Mouse (Mus musculus) heart, embryonic 14.5 days (tissue): Measurements from ENCODE around the gene A630001G21Rik. TPM values are rescaled to one million over a fixed set of nuclear protein-coding genes. Genes with fewer than 3 reads are reported as not detected.
A peak's percentile ranks its signal among the peaks of the same experiment; 100 is the strongest.

Experiments used
- ATAC-seq: fragments of 200-750 bp; cut with Nextera tagmentation; 2 replicates; pipeline ENCODE4 v1.8.0; 2017; ENCODE audit warnings: low read depth, moderate TSS enrichment; ENCODE audit not compliant: insufficient number of reproducible peaks, insufficient read depth, low FRiP score
- H3K27ac ChIP-seq, 2 experiments: fragments of 200-500 bp in 1 of 2; fragments of 300-500 bp in 1 of 2; sonication (generic) in 1 of 2; replicated peaks in 1 of 2; 2 replicates each; pipeline ENCODE4 v1.5.1; 2012 to 2014; ENCODE audit warnings: low read depth in 2 of 2, low read length in 2 of 2, control low read depth in 1 of 2, mild to moderate bottlenecking in 1 of 2, mixed read lengths in 1 of 2; ENCODE audit not compliant: control insufficient read depth in 1 of 2, insufficient read depth in 1 of 2
- H3K27me3 ChIP-seq: fragments of 300-500 bp; sonication (generic); 2 replicates; pipeline ENCODE4 v1.6.1; 2014; ENCODE audit warnings: mild to moderate bottlenecking, low read length, control low read depth; ENCODE audit not compliant: control insufficient read depth, insufficient read depth
- H3K36me3 ChIP-seq: fragments of 300-500 bp; sonication (generic); 2 replicates; pipeline ENCODE4 v1.6.1; 2014; ENCODE audit warnings: mild to moderate bottlenecking, control low read depth, low read length, mixed read lengths; ENCODE audit not compliant: control insufficient read depth, insufficient read depth
- H3K4me1 ChIP-seq, 2 experiments: fragments of 200-500 bp in 1 of 2; fragments of 300-500 bp in 1 of 2; sonication (generic) in 1 of 2; 2 replicates each; pipeline ENCODE4 v1.6.1; 2012 to 2014; ENCODE audit warnings: low read length in 2 of 2, control low read depth in 1 of 2, mixed read lengths in 1 of 2; ENCODE audit not compliant: control insufficient read depth in 2 of 2, insufficient read depth in 2 of 2
- H3K4me2 ChIP-seq: fragments of 300-500 bp; sonication (generic); 2 replicates; pipeline ENCODE4 v1.6.1; 2014; ENCODE audit warnings: mild to moderate bottlenecking, low read length
- H3K4me3 ChIP-seq, 2 experiments: fragments of 200-500 bp in 1 of 2; fragments of 300-500 bp in 1 of 2; sonication (generic) in 1 of 2; 2 replicates each; pipeline ENCODE4 v1.5.1; 2012 to 2014; ENCODE audit warnings: low read length in 2 of 2, mild to moderate bottlenecking in 2 of 2, control low read depth in 1 of 2, low read depth in 1 of 2, moderate library complexity in 1 of 2; ENCODE audit not compliant: control insufficient read depth in 1 of 2, insufficient read depth in 1 of 2
- H3K9ac ChIP-seq: fragments of 300-500 bp; sonication (generic); 2 replicates; pipeline ENCODE4 v1.6.1; 2014; ENCODE audit warnings: mild to moderate bottlenecking, low read length
- H3K9me3 ChIP-seq: fragments of 300-500 bp; sonication (generic); 2 replicates; pipeline ENCODE4 v1.6.1; 2016; ENCODE audit warnings: low read length, control low read depth; ENCODE audit not compliant: control insufficient read depth
- WGBS: fragments of 180-500 bp; shearing (Covaris S2); extraction: QIAGEN DNeasy Blood & Tissue Kit; methylation state at CpG from one replicate; pipeline ENCODE4 v1.1.7; 2014; 5-methylcytosine and 5-hydroxymethylcytosine counted together
- polyA plus RNA-seq: library from polyadenylated mRNA; unstranded; fragments of >200 nt; fragmentation: Nextera tagmentation; extraction: Ambion mirVana; gene quantifications from 2 replicates; pipeline ENCODE4 v1.2.1, GENCODE M21; 2014

The A630001G21Rik gene
- polyA plus RNA-seq, 1 experiment from 2014 or later: 1.4 TPM

DNA sequence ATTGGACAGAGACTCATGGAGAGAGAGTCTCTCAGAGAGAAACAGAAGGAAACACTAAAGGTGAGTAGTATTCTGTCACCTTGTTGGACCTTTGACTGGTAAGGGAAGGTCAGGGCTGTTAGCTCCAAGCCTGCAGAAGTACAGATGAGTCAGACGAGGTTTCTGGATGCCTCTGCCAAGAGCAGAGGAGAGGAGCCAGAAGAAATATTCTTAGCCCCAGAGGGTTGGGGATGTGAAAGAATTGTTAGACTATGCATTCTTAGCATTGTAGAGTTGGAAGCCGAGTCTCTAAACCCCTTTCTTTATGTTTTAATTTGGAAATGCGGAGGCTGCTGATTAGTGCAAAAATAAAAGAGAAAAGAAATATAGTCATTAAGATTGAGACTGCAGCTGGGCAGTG lies 6.5 kb downstream of the A630001G21Rik start:
- Histone ChIP-seq H3K4me1 (no peaks in the 10 kb centered on the region; a peak in 1 of 4 replicates), H3K27me3 (no peaks in the 10 kb centered on the region), H3K27ac (no peak overlapping the region), H3K9me3 (no peaks in the 10 kb centered on the region), H3K4me3 (no peak overlapping the region), H3K9ac (no peak overlapping the region), H3K4me2 (no peak overlapping the region), H3K36me3 (no peaks in the 10 kb centered on the region)
- WGBS: 55% methylated on average over 3 of the region's 3 CpGs
- no peak for ATAC-seq

DNA sequence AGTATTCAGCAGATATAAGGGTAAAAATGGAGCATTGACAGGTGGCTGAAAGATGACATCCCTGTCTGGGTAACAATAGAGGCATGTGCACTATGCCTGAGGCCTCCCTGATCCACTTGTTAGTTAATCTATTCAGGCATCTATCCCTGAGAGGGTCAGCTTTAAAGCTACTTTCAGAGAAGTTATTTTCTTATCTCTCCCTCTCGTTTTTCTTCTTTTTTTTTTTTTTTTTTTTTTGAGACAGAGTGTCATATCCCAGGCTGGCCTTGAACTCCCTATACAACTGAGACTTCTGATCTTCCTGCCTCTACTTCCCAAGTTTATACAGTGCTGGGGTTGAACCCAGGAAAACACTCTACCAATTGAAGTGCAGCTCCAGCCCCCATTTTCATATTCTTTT lies 10.7 kb downstream of the A630001G21Rik start:
- Histone ChIP-seq H3K36me3 (no peaks in the 10 kb centered on the region), H3K27me3 (no peaks in the 10 kb centered on the region), H3K27ac (no peak overlapping the region), H3K9me3 (no peaks in the 10 kb centered on the region), H3K9ac (no peak overlapping the region), H3K4me2 (no peak overlapping the region), H3K4me3 (no peak overlapping the region), H3K4me1 (no peaks in the 10 kb centered on the region)
- no peak for ATAC-seq
- 27% methylated on average over 1 of the region's 1 CpGs for WGBS

DNA sequence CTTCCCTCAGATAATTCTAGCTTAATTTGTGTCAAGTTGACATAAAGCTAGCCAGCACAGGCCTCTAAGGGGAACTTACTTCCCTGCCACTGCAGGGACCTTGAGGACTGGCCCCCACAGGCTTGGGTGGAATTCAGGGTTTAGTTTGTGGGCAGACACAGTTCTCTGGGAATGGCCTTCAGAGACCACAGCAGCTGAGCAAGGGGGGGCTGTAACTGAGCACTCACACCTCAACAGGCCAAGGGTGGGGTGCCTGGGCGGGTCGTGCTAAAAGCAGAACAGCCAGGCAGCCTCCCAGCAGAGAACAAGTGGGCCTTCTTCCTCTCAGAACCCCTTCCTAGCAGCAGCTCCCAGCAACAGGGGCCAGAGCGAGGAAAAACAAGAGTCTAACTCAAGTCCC lies 12.3 kb downstream of the A630001G21Rik start:
- no peaks in the 10 kb centered on the region for H3K27me3 ChIP-seq
- H3K27ac ChIP-seq: no peak overlapping the region
- H3K9me3 ChIP-seq: no peaks in the 10 kb centered on the region
- H3K9ac ChIP-seq: no peak overlapping the region
- no peaks in the 10 kb centered on the region for H3K36me3 ChIP-seq
- no peak overlapping the region for H3K4me2 ChIP-seq
- WGBS: 80% methylated on average over 3 of the region's 3 CpGs
- ATAC-seq: no peak
- H3K4me3 ChIP-seq: no peak overlapping the region
- H3K4me1 ChIP-seq: no peaks in the 10 kb centered on the region

DNA sequence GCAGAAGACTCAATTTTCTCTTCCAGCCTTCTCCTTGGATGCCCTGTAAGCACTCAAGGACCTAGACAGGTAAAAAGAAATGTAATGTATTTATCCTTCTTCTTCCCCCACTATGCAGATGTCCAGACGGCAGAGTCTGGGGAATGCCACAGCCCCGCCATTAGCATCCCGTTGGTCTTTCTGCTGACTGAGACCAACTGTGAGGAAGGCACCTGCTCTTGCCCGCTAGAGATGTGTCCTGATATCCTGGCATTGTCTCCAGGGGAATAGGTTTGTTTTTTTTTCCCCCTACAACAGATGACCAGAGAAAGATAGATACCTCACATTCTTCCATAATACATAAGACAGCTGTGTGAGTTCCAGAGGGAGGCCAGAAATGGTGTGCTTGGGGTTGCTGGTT lies 14.2 kb downstream of the A630001G21Rik start:
- H3K4me2 ChIP-seq: no peak overlapping the region
- no peaks in the 10 kb centered on the region for H3K27me3 ChIP-seq
- no peak overlapping the region for H3K27ac ChIP-seq
- H3K36me3 ChIP-seq: no peaks in the 10 kb centered on the region
- H3K4me3 ChIP-seq: no peak overlapping the region
- no peak for ATAC-seq
- 64% methylated on average over 4 of the region's 4 CpGs for WGBS
- no peaks in the 10 kb centered on the region for H3K4me1 ChIP-seq
- H3K9me3 ChIP-seq: no peaks in the 10 kb centered on the region
- H3K9ac ChIP-seq: no peak overlapping the region

DNA sequence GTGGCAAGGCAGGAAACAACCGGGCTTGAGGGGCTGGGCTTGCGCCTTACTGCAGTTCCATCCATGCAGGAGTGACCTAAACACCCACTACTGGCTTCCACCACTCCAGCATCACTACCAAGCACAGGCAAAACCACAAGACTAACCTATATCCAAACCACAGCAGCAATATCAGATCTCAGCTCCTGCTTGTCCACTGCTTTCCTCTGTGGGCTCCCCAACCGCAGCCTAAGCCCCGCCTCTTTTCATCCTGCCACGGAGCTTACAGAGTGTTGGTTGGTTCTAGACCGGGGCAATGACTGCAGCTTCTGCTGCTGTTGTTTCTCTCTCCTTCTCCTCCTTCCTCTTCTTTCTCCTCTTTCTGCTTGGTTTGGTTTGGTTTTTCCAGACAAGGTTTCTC lies 15.1 kb downstream of the A630001G21Rik start:
- H3K9ac ChIP-seq: no peak overlapping the region
- WGBS: 79% methylated on average over 6 of the region's 6 CpGs
- peaks cover 4 to 6% of the 10 kb centered on the region in 2 experiments for H3K4me1 ChIP-seq
- H3K4me2 ChIP-seq: no peak overlapping the region
- H3K27ac ChIP-seq: no peak overlapping the region
- H3K36me3 ChIP-seq: no peaks in the 10 kb centered on the region
- no peak for ATAC-seq
- no peak overlapping the region for H3K4me3 ChIP-seq
- no peaks in the 10 kb centered on the region for H3K9me3 ChIP-seq
- no peaks in the 10 kb centered on the region for H3K27me3 ChIP-seq

DNA sequence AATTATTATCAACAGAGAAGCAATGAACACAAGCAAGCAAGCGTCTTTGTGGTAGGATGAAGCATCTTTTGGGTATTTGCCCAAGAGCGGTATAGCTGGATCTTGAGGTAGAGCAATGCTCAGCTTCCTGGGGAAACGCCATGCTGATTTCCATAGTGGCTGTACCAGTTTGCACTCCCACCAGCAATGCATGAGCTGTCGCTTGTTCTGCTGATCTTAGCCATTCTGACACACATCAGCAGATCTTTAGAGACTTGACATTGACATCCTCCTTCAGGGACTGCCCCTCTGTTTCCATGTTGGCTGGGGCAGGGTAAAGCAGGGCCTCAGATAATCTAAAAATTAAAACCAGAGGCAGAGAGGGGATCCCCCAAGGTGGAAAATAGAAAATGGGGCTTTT lies 16.8 kb downstream of the A630001G21Rik start:
- Histone ChIP-seq H3K4me2 (no peak overlapping the region), H3K9ac (no peak overlapping the region), H3K9me3 (no peaks in the 10 kb centered on the region), H3K27ac (no peak overlapping the region), H3K4me1 (peaks cover 7 to 11% of the 10 kb centered on the region in 2 experiments), H3K4me3 (no peak overlapping the region), H3K27me3 (no peaks in the 10 kb centered on the region), H3K36me3 (no peaks in the 10 kb centered on the region)
- WGBS: 71% methylated on average over 4 of the region's 4 CpGs
- ATAC-seq: no peak

DNA sequence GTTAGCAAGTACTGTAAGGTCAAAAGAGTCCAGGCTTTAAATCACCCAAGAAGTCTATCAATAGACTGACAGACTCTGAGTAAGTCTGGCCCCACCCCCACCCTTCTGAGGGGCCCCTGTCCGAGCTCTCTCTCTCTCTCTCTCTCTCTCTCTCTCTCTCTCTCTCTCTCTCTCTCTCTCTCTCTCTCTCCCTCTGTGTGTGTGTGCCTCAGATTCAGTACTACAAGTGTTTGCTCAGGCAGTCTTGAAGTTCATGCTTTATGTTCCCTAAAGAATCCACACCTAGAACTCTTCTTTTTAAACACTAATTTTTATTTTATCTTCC lies 19.5 kb downstream of the A630001G21Rik start:
- peaks cover 7 to 11% of the 10 kb centered on the region in 2 experiments for H3K4me1 ChIP-seq
- 10% methylated on average over 1 of the region's 1 CpGs for WGBS
- no peaks in the 10 kb centered on the region for H3K36me3 ChIP-seq
- H3K9me3 ChIP-seq: no peaks in the 10 kb centered on the region
- no peak for ATAC-seq
- H3K4me2 ChIP-seq: peak overlapping the region; percentile 55
- H3K27ac ChIP-seq: peak overlapping the region; percentile 20 to 31; a peak in 2 of 4 replicates
- no peak overlapping the region for H3K4me3 ChIP-seq
- H3K9ac ChIP-seq: no peak overlapping the region
- no peaks in the 10 kb centered on the region for H3K27me3 ChIP-seq

DNA sequence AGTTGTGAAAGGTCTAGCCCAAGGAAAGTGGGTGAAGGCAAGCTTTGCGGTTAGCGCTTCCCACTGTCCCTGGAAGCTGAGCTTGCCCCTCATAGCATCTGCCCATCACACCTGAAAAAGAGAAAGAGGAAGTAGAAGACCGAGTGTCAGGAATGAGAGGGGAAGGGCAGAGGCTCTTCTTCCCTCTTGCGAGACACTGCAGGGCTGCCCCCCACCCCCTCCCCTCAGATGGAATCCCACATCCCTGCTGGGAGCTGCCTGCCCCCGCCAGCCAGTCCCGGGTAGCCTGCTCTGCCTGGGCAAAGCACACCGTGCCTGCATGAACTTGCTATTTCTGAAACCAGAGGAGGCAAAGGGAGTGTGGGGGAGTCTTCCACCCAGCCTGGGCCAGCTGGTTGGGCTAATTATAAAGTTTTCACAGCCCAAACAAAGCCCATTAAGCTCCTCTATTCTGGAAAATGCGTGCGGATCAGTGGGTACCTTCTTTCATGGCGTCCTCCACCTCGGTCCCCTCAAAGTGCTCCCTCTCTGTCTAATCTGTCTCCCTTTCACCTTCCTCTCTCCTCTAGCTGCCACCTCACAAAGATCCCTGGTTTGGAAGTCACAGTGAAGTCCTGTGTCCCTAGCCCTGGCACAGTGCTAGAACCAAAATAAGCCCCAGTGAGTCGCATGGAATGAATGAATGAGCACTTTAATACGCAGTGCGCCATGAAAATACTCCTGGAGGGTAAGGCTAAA lies 20.0 kb downstream of the A630001G21Rik start:
- no peak for ATAC-seq
- Histone ChIP-seq H3K9me3 (no peaks in the 10 kb centered on the region), H3K4me2 (peak overlapping the region; percentile 55), H3K4me1 (peaks cover 7 to 11% of the 10 kb centered on the region in 2 experiments), H3K27ac (peak overlapping the region; percentile 20 to 31; a peak in 2 of 4 replicates), H3K9ac (peak overlapping the region; percentile 2; the same call in 1 of the 2 replicates), H3K27me3 (no peaks in the 10 kb centered on the region), H3K36me3 (no peaks in the 10 kb centered on the region), H3K4me3 (no peak overlapping the region)
- 21% methylated on average over 14 of the region's 14 CpGs for WGBS
